Mouse (Mus musculus) spleen, adult 2 months (tissue): ENCODE data around the gene Sbk1.

ENCODE experiments used
- CTCF ChIP-seq: fragments of 200-500 bp; IDR thresholded peaks from 2 replicates; pipeline ENCODE4 v1.5.1; 2011; ENCODE audit warnings: mild to moderate bottlenecking, inconsistent platforms; ENCODE audit not compliant: insufficient read depth, insufficient read length, insufficient replicate concordance; ENCODE audit errors: extremely low read depth
- POLR2A ChIP-seq: fragments of 200-500 bp; IDR thresholded peaks from 2 replicates; pipeline ENCODE4 v1.6.1; 2011; ENCODE audit warnings: low read depth, low read length, inconsistent platforms

DNA sequence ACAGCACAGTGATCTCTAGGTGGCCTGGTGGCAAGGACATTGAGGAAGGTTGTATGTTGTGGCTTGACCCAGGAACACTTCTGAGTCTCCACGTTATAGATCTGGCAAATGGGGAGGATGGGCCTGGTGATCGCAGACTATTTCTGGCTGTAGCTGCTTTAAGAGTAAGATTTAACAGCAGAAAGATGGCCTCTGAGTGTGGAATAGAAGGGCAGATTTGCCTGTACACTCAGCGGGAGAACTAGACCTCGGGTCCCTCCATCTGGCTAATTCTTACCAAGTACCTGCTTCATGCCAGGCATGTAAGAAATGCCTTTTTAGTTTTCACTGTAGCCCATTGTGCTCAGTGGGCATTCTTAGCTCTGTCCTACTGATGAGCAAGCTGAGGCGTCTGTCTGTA is 6.4 kb downstream of the Sbk1 start:
- TF ChIP-seq POLR2A (no peak), CTCF (no peak)
